Mouse (Mus musculus) heart, embryonic 15.5 days (tissue): ENCODE measurements around the gene Zfp941. TPM values are rescaled to one million over a fixed set of nuclear protein-coding genes. Genes with fewer than 3 reads are reported as not detected.

ENCODE experiments used
- ATAC-seq: fragments of 200-750 bp; cut with Nextera tagmentation; replicated peaks from 2 replicates; pipeline ENCODE4 v1.8.0; 2017; ENCODE audit warnings: low read depth, moderate TSS enrichment; ENCODE audit not compliant: insufficient number of reproducible peaks, insufficient read depth, low FRiP score
- H3K27ac ChIP-seq: fragments of 300-500 bp; sonication (generic); 2 replicates; pipeline ENCODE4 v1.5.1; 2015; ENCODE audit warnings: mild to moderate bottlenecking, inconsistent platforms
- H3K27me3 ChIP-seq: fragments of 300-500 bp; sonication (generic); 2 replicates; pipeline ENCODE4 v1.6.1; 2015; ENCODE audit warnings: inconsistent platforms
- H3K36me3 ChIP-seq: fragments of 300-500 bp; sonication (generic); 2 replicates; pipeline ENCODE4 v1.6.1; 2015; ENCODE audit warnings: mild to moderate bottlenecking, inconsistent platforms
- H3K4me1 ChIP-seq: fragments of 300-500 bp; sonication (generic); replicated peaks from 2 replicates; pipeline ENCODE4 v1.6.1; 2015; ENCODE audit warnings: inconsistent platforms
- H3K4me2 ChIP-seq: fragments of 300-500 bp; sonication (generic); 2 replicates; pipeline ENCODE4 v1.6.1; 2015; ENCODE audit warnings: inconsistent platforms, mild to moderate bottlenecking, moderate library complexity
- H3K4me3 ChIP-seq: fragments of 300-500 bp; sonication (generic); 2 replicates; pipeline ENCODE4 v1.5.1; 2015; ENCODE audit warnings: mild to moderate bottlenecking, inconsistent platforms
- H3K9ac ChIP-seq: fragments of 300-500 bp; sonication (generic); 2 replicates; pipeline ENCODE4 v1.6.1; 2015; ENCODE audit warnings: mild to moderate bottlenecking, inconsistent platforms
- H3K9me3 ChIP-seq: fragments of 300-500 bp; sonication (generic); replicated peaks from 2 replicates; pipeline ENCODE4 v1.6.1; 2016; ENCODE audit warnings: inconsistent platforms
- WGBS: fragments of 180-500 bp; shearing (Covaris S2); methylation state at CpG from one replicate; pipeline ENCODE4 v1.1.7; 2015; ENCODE audit warnings: mixed read lengths; 5-methylcytosine and 5-hydroxymethylcytosine counted together
- polyA plus RNA-seq: library from polyadenylated mRNA; unstranded; fragments of >200 nt; fragmentation: Nextera tagmentation; extraction: Ambion mirVana; gene quantifications from 2 replicates; pipeline ENCODE4 v1.2.1, GENCODE M21; 2015

Zfp941 gene
- polyA plus RNA-seq, 1 experiment from 2014 or later: 0.78 TPM

DNA sequence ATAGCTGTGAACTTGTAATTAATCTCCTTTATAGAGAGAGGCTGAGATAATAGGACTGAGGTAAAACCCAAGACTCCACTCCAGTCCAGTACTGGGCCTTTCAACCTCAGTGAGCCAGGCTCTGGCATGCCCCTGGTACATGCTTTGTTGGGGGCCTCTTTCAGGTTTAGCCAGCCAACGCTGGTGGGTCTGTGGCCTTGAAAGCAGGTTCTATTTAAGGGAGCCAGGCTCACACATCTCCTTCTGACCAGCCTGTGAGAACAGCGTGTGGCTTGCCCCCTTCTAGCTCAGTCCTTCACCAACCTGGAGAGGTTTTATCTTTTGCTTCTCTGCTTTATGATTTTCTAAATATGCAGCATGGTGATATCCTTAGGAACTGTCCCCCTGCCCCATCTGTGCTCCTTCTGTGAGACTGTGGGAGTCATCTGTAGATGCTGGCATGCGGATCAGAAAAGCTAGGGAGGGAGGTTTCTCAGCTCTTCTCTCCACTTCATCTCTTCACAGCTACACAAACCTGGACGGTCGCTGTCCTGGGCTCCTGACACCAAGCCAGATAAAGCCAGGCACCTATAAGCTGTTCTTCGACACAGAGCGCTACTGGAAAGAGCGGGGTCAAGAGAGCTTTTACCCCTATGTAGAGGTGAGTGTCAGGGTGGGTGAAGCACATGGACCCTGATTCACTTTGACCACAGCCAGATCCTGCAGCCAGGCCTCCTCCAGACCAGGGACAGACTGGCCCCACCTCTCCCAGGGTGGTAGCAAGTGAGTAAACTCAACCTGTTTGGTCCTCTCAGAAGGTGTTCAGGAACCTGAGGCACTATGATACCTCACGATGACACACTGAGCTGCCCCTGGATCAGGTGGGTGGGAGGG lies 14.5 kb upstream of the Zfp941 start:
- Histone ChIP-seq H3K4me3 (no peak overlapping the region), H3K27ac (no peak overlapping the region), H3K9me3 (no peaks in the 10 kb centered on the region), H3K4me2 (no peak overlapping the region), H3K9ac (no peak overlapping the region), H3K27me3 (peaks cover 52% of the 10 kb centered on the region), H3K4me1 (no peaks in the 10 kb centered on the region), H3K36me3 (no peaks in the 10 kb centered on the region)
- 67% methylated on average over 9 of the region's 9 CpGs for WGBS
- ATAC-seq: no peak

DNA sequence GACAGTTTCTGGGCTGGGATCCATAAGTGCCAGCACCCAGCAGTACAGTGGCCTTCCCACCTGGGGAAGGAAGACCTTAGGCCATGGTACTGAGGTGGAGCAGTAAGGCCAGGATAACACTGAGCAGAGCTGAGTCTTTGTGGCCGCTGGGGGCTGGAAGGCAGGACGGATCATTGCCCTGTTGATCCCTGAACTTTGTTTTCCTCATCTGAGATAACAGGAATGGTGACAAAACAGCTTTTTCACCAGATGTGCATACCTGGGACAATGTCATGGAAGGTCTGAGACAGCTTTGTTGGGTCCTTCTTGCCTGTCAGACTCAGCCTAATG lies 13.7 kb upstream of the Zfp941 start:
- 90% methylated on average over 2 of the region's 2 CpGs for WGBS
- Histone ChIP-seq H3K4me2 (no peak overlapping the region), H3K9ac (no peak overlapping the region), H3K27ac (no peak overlapping the region), H3K27me3 (peaks cover 44% of the 10 kb centered on the region), H3K4me3 (no peak overlapping the region), H3K9me3 (no peaks in the 10 kb centered on the region), H3K4me1 (no peaks in the 10 kb centered on the region), H3K36me3 (no peaks in the 10 kb centered on the region)
- ATAC-seq: no peak

DNA sequence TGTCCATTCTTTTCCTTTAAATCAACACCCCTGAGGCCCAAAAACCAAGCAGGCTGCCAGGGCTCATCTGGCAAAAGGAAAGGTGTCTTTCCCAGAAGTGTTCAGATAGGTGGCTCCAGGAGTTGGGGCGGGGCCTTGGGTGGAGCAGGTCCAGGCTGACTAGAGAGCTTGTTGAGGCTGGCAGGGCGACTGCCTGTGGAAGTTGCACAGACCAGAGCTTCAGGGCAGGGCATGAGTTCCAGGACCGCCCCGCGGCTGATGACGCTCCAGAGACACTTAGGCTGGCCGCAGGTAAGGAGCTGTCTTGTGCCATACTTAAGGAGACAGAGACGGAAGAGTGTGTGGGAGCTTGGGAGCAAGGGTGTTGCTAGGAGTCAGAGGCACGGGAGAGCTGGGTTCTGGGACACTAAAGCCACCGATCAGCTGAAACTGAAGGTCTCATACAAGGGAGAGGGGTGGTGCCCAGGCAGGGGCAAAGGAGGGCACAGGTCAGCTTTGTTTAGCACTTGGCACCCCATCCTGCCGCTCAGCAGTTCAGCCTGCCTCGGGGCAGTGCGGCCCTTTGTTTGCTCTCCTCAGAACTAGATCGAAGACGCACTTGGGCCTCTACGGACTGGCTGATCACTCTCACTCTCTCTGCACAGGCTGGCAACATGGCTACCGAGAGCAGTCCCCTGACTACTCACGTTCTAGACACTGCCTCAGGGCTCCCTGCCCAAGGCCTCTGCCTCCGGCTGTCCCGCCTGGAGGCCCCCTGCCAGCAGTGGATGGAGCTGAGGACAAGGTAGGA lies 13.2 kb upstream of the Zfp941 start, which contains the start of gene Urah:
Gene Urah (plus strand): TSS at position 51 of the 790 bp plus-strand sequence.
- no peak for ATAC-seq
- Histone ChIP-seq H3K9ac (no peak within 1 kb of the TSS), H3K9me3 (no peaks in the 10 kb centered on the region), H3K27me3 (peaks cover 39% of the 10 kb centered on the region), H3K4me1 (no peaks in the 10 kb centered on the region), H3K4me2 (no peak within 1 kb of the TSS), H3K4me3 (no peak within 1 kb of the TSS), H3K27ac (no peak within 1 kb of the TSS), H3K36me3 (no peaks in the 10 kb centered on the region)
- 49% methylated on average over 20 of the region's 20 CpGs for WGBS

DNA sequence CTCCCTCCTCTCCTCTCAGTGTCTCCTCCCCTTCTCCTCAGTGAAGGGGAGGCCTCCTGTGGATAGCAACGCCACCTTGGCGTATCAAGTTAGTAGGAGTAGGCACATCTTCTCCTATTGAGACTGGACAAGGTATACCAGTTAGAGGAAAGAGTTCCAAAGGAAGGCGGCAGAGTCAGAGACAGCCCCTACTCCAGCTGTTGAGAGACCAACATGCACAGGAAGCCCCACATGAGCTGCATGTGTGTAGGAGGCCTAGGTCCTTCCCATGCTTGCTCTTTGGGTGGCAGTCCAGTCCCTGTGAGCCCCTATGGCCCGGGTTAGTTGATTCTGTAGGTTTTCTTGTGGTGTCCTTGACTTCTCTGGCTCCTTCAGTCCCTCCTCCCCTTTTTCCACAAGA lies 11.4 kb upstream of the Zfp941 start:
- H3K27me3 ChIP-seq: peaks cover 21% of the 10 kb centered on the region
- ATAC-seq: no peak
- WGBS: 81% methylated on average over 4 of the region's 4 CpGs
- H3K4me1 ChIP-seq: peaks cover under 1% of the 10 kb centered on the region; the same call in 1 of the 2 replicates
- H3K9ac ChIP-seq: no peak overlapping the region
- no peak overlapping the region for H3K4me2 ChIP-seq
- H3K4me3 ChIP-seq: no peak overlapping the region
- no peaks in the 10 kb centered on the region for H3K9me3 ChIP-seq
- no peak overlapping the region for H3K27ac ChIP-seq
- no peaks in the 10 kb centered on the region for H3K36me3 ChIP-seq

DNA sequence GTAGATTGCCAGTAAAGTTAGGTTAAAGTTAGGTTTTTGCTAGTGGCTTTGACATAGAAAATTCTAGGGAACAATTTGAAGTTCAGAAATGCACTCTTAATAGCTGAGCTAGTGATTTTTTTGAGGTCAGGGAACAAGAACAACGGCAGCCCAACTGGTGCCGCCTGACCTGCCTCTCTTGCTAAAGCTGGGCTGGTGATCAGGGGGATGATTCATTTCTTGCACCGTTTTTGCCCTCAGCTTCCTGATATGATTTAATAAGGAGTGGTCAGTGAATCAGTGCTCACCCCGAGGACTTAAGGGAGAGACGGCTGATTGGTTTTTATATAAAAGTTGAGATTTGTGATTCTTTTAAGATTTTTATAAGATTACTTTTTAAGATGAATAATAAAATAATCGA lies 9.5 kb upstream of the Zfp941 start:
- no peak for ATAC-seq
- Histone ChIP-seq H3K9me3 (no peaks in the 10 kb centered on the region), H3K27me3 (peaks cover 7% of the 10 kb centered on the region), H3K4me3 (no peak overlapping the region), H3K4me1 (peaks cover 4% of the 10 kb centered on the region; the same call in 1 of the 2 replicates), H3K4me2 (no peak overlapping the region), H3K36me3 (no peaks in the 10 kb centered on the region), H3K27ac (no peak overlapping the region), H3K9ac (no peak overlapping the region)
- whole genome bisulfite sequencing: 53% methylated on average over 6 of the region's 6 CpGs

DNA sequence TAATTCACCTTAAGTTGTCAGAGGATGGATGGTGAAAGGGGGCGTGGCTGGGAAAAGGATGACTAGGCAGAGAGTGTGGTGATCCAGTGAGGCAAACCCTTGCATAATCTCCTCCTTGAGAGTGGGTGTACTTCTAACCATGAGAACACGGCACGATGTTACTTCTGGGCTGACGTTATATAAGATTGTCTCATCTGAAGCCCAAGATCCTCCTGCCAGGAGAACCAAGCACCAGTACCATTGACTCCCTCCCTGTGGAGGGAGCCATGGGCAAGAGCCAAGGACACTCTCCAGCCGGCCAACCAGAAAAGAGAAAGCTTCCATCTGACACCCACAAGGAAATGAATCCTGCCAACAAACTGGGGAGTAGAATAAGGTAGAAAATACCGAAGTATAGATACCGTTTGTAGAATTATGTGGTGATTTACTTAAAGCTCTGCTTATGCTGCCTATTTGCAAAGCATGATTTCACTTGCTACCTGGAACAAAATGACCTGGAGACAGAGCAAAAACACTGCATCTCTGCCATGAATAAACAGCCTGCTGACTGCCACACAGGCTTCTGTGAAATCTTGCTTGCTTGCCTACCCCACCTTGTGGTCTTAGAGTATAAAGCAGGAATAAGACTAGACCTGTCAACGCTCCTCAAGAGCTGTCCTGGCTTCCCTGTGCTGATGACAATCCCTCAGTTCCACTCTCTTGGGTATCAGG lies 6.3 kb upstream of the Zfp941 start:
- peak overlapping the region; percentile 34 for H3K4me2 ChIP-seq
- H3K9ac ChIP-seq: no peak overlapping the region
- WGBS: 24% methylated on average over 8 of the region's 8 CpGs
- H3K27ac ChIP-seq: no peak overlapping the region
- no peaks in the 10 kb centered on the region for H3K27me3 ChIP-seq
- H3K4me3 ChIP-seq: no peak overlapping the region
- H3K36me3 ChIP-seq: no peaks in the 10 kb centered on the region
- no peak for ATAC-seq
- H3K4me1 ChIP-seq: peaks cover 4% of the 10 kb centered on the region; the same call in 1 of the 2 replicates
- no peaks in the 10 kb centered on the region for H3K9me3 ChIP-seq

DNA sequence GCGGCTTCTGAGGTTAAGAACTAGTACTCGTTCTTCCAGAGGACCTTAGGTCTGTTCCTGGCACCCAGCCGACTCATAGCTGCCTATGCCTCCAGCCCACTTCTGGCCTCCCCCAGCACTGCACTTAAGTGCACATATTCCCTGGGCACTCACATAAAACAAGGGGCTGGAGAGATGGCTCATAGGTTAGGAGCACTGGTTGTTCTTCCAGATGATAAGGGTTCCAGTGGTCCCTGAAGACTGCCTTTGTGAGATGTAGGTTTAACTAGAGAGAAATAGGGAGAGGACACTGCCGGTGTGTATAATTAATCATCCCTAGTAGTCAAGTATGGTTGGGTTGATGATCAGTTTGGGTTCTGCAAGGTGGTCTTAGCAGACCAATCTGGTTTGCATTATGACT lies 753 bp upstream of the Zfp941 start:
- no peaks in the 10 kb centered on the region for H3K9me3 ChIP-seq
- no peaks in the 10 kb centered on the region for H3K36me3 ChIP-seq
- H3K27ac ChIP-seq: no peak overlapping the region
- WGBS: 89% methylated on average over 4 of the region's 4 CpGs
- H3K4me2 ChIP-seq: no peak overlapping the region
- H3K9ac ChIP-seq: no peak overlapping the region
- no peak for ATAC-seq
- peaks cover 9% of the 10 kb centered on the region; the same call in 1 of the 2 replicates for H3K4me1 ChIP-seq
- no peak overlapping the region for H3K4me3 ChIP-seq
- no peaks in the 10 kb centered on the region for H3K27me3 ChIP-seq

DNA sequence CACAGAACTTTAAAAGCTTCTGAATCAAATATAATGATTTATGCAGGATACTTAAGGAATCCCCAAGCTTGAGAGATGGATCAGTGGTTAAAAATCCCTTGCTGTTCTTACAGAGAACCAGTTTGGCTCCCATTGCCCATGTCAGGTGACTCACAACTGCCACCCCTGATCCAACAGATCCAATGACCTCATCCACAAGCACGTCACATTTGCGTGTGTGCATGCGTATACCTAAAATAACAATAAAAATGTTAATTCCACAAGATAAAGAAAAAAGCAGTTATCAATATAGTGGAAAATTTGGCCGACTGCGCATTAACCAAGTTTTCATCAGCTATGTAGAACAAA lies 699 bp downstream of the Zfp941 start:
- Histone ChIP-seq H3K27me3 (no peaks in the 10 kb centered on the region), H3K9me3 (no peaks in the 10 kb centered on the region), H3K27ac (no peak overlapping the region), H3K4me2 (peak overlapping the region; percentile 85), H3K9ac (no peak overlapping the region), H3K4me3 (peak overlapping the region; percentile 54), H3K4me1 (peaks cover 9% of the 10 kb centered on the region; the same call in 1 of the 2 replicates), H3K36me3 (no peaks in the 10 kb centered on the region)
- no peak for ATAC-seq
- 45% methylated on average over 5 of the region's 5 CpGs for WGBS

DNA sequence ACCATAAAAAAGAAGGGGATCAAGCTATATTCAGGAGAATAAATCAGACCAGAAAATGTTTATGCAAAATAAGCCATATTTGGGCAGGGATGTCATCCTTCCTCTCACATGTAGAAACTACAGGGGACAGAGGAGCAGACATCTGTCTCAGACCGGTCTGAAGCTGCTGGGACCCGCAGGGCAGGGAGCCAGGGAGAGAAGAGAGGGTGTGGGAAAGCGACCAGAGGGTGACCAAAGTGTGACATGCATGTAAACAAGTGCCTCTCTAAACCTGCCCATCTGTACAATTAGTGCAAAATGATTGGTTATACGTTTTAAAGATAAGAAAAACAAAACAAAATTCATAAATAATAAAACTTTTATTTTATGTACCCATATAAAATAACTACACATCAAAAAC lies 1.8 kb downstream of the Zfp941 start:
- WGBS: 66% methylated on average over 4 of the region's 4 CpGs
- Histone ChIP-seq H3K4me3 (no peak overlapping the region), H3K4me1 (peaks cover 9% of the 10 kb centered on the region; the same call in 1 of the 2 replicates), H3K4me2 (no peak overlapping the region), H3K27me3 (no peaks in the 10 kb centered on the region), H3K36me3 (no peaks in the 10 kb centered on the region), H3K27ac (no peak overlapping the region), H3K9me3 (no peaks in the 10 kb centered on the region), H3K9ac (no peak overlapping the region)
- no peak for ATAC-seq

DNA sequence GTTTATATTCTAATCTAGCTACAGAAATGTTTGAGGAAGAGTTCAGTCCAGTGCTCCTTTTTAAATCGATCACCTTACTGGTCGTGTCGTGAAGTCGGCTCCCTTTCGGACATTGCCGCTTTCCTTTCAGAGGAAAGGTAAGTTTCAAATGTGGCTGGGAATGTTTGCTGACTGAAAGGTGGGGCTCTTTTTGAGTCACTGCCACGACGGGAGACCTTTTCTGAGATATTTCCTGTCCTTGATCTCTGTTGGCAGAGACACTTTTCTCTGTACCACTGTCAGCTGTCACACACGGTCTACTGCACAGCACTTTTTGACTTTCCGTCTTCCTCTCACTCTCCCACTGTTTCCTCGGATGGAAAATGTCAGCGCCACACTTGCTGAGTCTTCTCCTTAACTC lies 9.1 kb downstream of the Zfp941 start:
- ATAC-seq: no peak
- H3K27ac ChIP-seq: no peak overlapping the region
- no peaks in the 10 kb centered on the region for H3K4me1 ChIP-seq
- no peak overlapping the region for H3K9ac ChIP-seq
- no peak overlapping the region for H3K4me2 ChIP-seq
- H3K4me3 ChIP-seq: no peak overlapping the region
- H3K36me3 ChIP-seq: no peaks in the 10 kb centered on the region
- no peaks in the 10 kb centered on the region for H3K9me3 ChIP-seq
- H3K27me3 ChIP-seq: no peaks in the 10 kb centered on the region
- 79% methylated on average over 12 of the region's 12 CpGs for WGBS

DNA sequence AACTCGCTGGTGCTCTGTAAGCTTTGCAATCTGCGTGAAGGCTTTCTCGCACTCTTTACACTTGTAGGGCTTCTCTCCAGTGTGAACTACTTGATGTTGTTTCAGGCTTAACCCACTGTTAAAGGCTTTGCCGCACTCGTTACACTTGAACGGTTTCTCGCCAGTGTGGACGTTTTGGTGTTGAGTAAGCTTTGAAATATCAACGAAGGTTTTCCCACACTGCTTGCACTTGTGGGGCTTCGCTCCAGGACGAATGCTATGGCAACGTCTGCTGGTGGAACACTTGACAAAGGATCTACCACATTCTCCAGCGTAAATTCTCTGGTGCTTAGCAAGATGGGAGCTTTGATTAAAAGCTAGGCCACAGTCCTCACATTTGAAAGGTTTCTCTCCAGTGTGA lies 10.3 kb downstream of the Zfp941 start:
- Histone ChIP-seq H3K27ac (no peak overlapping the region), H3K9ac (no peak overlapping the region), H3K9me3 (no peaks in the 10 kb centered on the region), H3K36me3 (no peaks in the 10 kb centered on the region), H3K27me3 (no peaks in the 10 kb centered on the region), H3K4me3 (no peak overlapping the region), H3K4me1 (no peaks in the 10 kb centered on the region), H3K4me2 (no peak overlapping the region)
- WGBS: 82% methylated on average over 13 of the region's 13 CpGs
- ATAC-seq: no peak
